Mouse (Mus musculus) heart, adult 18-20 months (tissue): ENCODE measurements at regions not wholly inside any gene's neighbourhood (a gene's known extent, or its start where the extent isn't known, plus 50 kb on each side); places are given as distances from the start of the nearest gene placed in this dataset.

Source experiments
- DNase-seq, 2 experiments: peaks; one replicate each; pipeline ENCODE4 v3.0.0; 2021 to 2022; ENCODE audit warnings: mixed read lengths in 1 of 2

- DNase-seq: no peak
These were observed 374.3 kb upstream of the B430305J03Rik start for GRCm38 (mm10) chr3:61740088-61740487.

- DNase-seq: no peak
These were observed 372.8 kb upstream of the B430305J03Rik start for GRCm38 (mm10) chr3:61738528-61738927.

GRCm38 (mm10) chr3:61716785-61717184, 351.0 kb upstream of the B430305J03Rik start:
- DNase-seq: no peak

GRCm38 (mm10) chr3:61687933-61688705, 322.4 kb upstream of the B430305J03Rik start:
- DNase-seq: no peak

DNA sequence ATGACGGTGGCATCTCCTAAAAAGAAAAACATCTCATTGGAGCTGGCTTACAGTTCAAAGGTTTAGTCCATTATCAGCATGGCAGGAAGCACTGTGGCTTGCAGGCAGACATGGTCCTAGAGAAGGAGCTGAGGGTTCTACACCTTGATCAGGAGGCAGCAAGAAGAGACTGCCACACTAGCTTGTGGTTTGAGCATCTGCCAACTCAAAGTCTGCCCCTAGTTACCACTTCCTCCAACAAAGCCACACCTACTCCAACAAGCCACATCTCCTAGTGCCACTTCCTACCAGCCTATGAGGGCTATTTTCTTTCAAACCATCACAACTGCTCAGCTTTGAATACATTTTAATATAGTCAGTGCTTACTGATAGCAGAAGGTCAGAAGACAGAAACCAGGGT, 305.1 kb upstream of the B430305J03Rik start:
- no peak for DNase-seq

DNA sequence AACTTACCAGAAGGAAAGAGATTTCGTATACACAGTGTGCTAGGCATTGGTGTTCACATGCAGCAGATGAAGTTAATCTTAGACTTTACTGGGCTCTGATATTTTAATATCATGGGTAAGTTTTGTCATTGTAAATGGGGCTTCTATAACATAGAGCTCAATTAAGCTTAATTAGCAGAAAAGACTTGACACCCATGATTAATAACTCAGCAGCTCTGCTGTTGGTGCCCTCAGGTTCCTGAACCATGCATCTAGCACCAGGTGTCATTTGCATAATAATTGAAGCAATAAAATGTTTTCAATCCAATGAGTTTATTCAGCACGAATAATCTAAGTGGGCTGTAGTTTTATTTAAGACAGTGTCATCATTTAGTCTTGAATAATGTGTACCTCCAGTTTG, 290.4 kb upstream of the B430305J03Rik start:
- DNase-seq: no peak

- no peak for DNase-seq
These were observed 262.8 kb upstream of the B430305J03Rik start for GRCm38 (mm10) chr3:61628535-61628934.

DNA sequence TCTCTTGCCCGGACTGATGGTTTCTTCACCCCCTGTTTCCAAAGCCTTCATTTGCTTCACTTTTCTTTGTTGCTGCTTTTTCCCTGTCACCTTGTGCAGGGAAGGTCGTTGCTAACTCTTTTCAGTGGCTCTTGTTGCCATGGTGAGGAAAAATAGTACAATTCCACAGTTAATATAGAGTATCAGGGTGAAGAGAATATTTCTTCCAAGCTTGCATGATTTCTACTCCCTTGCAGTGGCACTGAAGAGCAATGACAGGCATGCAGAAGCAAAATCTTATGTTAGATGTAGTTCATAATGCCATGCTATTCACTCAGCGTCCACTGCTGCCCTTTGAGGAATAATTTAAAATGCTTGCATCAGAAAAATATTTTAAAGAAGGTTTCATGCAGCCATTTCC, 262.3 kb upstream of the B430305J03Rik start:
- DNase-seq: no peak

DNA sequence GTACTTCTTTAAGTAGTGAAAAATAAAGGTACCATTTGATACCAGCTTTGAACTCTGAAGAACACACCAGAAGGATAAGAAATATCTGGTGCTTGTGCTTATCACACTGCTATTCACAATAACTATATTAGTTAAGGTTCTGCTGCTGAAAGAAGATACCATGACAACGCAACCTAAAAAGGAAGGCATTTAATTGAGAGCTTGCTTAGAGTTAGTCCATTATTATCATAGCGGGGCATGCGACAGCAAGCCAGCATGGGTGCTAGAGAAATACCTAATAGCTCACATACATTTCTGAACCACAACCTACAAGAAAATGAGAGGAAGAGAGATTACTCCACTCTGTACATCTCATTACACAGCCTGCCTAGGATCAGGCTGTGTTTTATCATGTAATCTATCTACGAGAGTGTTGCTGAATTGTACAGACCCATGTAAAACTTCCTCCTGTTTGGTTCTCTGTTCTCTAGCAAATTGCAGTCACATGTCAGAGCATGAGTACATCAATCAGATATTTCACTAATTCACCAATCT, 258.3 kb upstream of the B430305J03Rik start:
- DNase-seq: no peak

DNA sequence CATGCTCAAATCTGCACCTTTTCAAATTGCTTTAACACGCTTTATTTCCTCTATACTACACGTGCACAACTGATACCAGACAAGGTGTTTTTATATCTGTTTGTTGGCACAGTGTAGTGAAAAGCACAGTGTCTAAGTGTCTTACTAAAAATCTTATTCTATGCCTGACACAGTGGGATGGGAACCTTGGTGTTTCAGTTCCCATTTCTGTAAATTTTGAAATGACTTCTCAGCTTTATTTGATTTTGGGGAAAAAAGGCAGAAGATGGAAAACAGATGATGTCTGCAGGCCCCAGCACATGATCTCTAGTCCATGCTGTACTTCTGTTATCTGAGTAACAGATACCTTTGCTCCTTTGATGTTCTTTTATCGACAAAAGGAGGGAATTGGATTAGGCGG, 239.7 kb upstream of the B430305J03Rik start:
- no peak for DNase-seq

DNA sequence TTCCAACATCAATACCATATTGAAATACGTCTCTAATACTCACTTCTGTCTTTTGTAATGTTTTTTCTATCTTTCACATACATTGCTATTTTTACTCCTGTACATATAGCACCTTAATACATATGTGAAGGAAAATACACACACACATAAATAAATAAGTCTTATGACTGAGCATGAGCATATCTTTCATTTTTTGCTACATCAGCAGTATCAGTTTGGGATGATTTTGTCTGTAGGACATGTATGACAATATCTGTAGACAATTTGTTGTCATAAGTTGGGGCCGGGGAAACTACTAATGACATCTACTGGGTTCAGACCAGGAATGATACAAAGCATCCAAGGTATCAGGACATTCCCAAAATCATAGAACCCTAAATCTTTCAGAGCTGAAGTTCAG, 237.1 kb upstream of the B430305J03Rik start:
- DNase-seq: no peak

GRCm38 (mm10) chr3:61595574-61595973, 229.8 kb upstream of the B430305J03Rik start:
- no peak for DNase-seq

DNA sequence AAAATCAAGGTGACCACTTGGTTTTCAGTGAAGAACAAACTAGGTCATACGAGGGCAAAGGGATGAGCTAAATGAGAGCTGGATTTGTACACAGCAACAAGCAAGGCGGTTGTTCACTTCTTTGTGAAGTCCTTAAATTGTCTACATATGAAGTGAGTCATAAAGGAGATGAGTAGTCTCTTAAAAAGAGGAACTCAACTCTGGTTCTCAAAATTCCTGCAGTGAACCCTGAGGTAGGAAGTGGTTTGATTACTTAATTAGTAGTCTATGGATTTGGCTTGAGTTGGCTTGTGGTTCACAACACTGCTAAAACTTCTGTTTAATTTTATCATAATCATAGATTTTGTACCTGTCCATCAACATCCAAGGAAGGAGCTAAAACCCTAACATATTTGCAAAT, 226.6 kb upstream of the B430305J03Rik start:
- DNase-seq: no peak

- DNase-seq: no peak
These were observed 217.9 kb upstream of the B430305J03Rik start for GRCm38 (mm10) chr3:61583669-61584068.

DNA sequence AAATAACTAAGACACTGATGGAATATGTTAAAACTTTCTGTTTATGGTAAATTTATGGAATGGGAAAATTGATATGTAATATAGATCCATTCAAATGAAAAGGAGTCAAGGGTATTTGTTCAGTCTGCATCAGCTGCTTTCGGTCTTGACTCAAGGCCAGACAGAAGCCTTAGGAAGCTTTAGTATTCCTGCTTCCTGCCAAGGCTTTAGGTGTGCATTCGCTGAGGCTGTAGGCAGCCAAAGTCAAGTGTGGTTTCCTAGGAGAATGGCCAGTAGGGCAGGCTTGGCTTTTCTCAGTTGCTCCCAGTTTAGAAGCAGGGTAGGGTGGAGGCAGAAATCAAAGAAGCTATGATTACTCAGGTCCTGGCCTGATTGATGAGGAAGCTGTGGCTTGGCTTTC, 217.2 kb upstream of the B430305J03Rik start:
- DNase-seq: no peak

DNA sequence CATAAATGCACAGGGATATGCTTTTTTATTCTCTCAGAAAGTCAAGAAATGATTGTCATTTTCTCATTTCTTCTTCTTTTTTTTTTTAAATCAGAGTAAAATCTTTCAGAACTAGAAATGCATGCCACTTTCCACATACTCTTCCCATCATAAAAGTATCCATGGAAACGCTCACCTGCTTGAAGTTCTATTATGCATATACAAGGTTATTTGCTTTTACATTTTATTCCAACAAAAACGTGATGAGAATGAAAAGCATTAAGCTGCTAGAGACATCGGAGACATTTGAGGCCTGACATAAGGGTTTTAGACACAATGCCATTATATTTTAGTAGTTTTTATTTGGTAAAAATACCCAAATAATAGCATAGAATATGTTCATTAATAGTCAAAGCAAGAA, 214.5 kb upstream of the B430305J03Rik start:
- no peak for DNase-seq

- DNase-seq: no peak
These were observed 171.4 kb upstream of the B430305J03Rik start for GRCm38 (mm10) chr3:61537113-61537512.

- DNase-seq: no peak
These were observed 170.0 kb upstream of the B430305J03Rik start for GRCm38 (mm10) chr3:61535751-61536150.

DNA sequence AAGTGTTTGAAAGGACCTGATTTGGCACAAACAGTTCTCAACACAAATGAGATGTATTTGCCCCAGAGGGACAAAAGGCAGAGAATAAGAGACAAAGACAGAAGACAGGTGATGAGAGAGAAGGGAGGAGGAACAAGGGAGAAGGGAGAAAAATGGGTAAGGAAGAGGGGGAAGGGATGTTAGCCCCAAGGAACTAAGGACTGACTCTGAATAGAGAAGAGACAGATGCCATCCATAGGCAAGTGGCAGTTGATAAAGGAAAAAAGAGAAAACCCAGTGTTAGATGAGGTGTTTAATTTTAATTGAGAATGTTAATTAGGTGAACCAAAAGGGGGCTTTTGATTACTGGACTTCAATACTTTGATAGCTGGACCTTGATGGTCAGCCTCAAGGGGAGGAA, 137.4 kb upstream of the B430305J03Rik start:
- DNase-seq: no peak

- no peak for DNase-seq
These were observed 129.1 kb upstream of the B430305J03Rik start for GRCm38 (mm10) chr3:61494835-61495234.

DNA sequence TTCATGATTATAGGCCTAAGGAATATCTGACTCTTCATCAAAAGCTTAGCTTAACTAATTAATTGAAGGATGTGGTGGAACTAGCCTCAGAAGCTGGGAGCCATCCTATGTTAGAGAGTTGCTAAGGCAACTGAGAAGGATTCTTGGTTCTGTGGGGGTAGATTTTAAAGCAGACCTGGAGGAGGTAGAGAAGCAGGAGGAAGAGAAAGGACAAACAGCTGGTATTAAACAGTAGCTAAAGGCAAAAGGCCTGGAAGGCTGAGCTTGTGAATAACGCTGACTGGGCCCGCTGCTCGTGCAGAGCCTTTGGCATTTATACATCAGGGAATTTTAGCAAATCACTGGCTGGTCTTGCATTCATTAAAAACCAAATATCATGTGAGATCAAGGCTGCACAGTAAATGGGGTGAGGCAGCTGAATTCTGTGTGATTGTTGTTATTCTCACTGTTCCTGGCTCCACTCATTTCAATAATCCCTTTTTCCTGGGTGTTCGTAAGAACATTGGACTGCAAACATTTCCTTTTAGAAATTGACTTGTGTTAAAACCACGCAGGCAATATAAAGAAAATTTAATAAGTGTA, 121.1 kb upstream of the B430305J03Rik start:
- no peak for DNase-seq

DNA sequence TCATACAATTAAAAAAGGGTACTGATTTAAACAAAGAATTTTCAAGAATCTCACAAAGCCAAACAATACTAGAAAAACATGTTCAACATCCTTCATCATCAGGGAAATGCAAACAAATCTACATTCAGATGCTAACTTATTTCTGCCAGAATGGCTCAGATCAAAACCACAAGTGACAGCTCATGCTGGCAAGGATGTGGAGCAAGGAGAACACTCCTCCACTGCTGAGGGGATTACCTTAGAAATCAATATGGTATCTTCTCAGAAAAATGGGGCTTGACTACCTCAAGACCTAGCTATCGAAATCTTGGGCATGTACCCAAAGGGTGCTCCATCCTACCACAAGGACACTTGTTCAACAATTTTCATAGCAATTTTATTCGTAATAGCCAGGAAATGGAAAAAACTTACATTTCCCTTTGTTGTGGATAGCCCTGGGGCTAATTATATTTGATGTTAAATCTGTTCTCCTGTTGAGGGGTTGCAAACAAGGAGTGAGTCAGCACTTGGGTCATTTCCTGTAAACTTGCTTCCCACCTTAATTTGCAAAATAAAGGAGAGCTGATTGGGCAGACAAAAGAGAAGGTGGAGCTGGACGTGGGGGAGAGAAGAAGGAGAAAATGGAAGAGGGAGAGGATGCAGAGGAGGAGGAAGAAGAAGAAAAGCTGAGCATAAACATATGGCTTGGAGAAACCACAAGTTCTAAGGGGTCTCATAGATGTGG, 113.3 kb upstream of the B430305J03Rik start:
- no peak for DNase-seq

GRCm38 (mm10) chr3:61475018-61475417, 109.3 kb upstream of the B430305J03Rik start:
- no peak for DNase-seq
